Comparison of ENCODE assay signal across 14 mouse cellular contexts in genomic region chrX:140706077-140706476, GRCm38 (mm10).
"Had no signal": no experiment of that assay in that cellular context is flagged by ENCODE, and none has a peak within 500 bp of the region (broad histone marks: within the 10 kb centered on the region; RNA-seq: fewer than 3 reads in every experiment).

No protein-coding gene starts in this region.

- H3K27ac ChIP-seq: limb, embryonic 10.5 days; liver, embryonic 15.5 days; macrophage; stomach, embryonic 15.5 days had no signal

- H3K4me2 ChIP-seq: liver, embryonic 11.5 days; liver, embryonic 15.5 days; lung, embryonic 14.5 days; midbrain, embryonic 11.5 days; stomach, embryonic 15.5 days had no signal

- H3K36me3 ChIP-seq: limb, embryonic 10.5 days; liver, embryonic 15.5 days; stomach, embryonic 15.5 days had no signal

- H3K9ac ChIP-seq: liver, embryonic 15.5 days; lung, embryonic 14.5 days; stomach, embryonic 15.5 days had no signal

- H3K4me3 ChIP-seq: limb, embryonic 10.5 days; liver, embryonic 15.5 days; megakaryocyte, embryonic 14.5 days; stomach, embryonic 15.5 days had no signal

- H3K27me3 ChIP-seq: stomach, embryonic 15.5 days had no signal

- DNase-seq: kidney, adult 8-10 months; kidney, postnatal 25 days; lung, embryonic 14.5 days; lung, postnatal 14 days; right cerebral cortex, postnatal 14 days; thymus, postnatal 4 days had no signal

- ATAC-seq: midbrain, embryonic 16.5 days had no signal

- H3K9me3 ChIP-seq: limb, embryonic 10.5 days; liver, embryonic 15.5 days; megakaryocyte, embryonic 14.5 days; stomach, embryonic 15.5 days had no signal

- H3K4me1 ChIP-seq: limb, embryonic 10.5 days; liver, embryonic 15.5 days; megakaryocyte, embryonic 14.5 days; stomach, embryonic 15.5 days had no signal
